Mouse (Mus musculus): Measurements from ENCODE around the gene Zfp821. TPM values are rescaled to one million over a fixed set of nuclear protein-coding genes. Genes with fewer than 3 reads are reported as not detected.

Gene Zfp821
- total RNA-seq, 2 experiments from 2014 or later, result 7.3 to 8.7 TPM

- ATAC-seq (replicated peaks; ENCODE audit: low FRiP score, low TSS enrichment, poor library complexity, severe bottlenecking), result no peak
Measured at GRCm38 (mm10) chr8:109766081-109766480, 60.7 kb downstream of the Zfp821 start.

GRCm38 (mm10) chr8:109773154-109773553, 67.8 kb downstream of the Zfp821 start:
- ATAC-seq (replicated peaks; ENCODE audit: low FRiP score, low TSS enrichment, poor library complexity, severe bottlenecking), result no peak

Other genes with a start within 250 kb of the Zfp821 start
- gene Pmfbp1, start 211.5 kb upstream of the Zfp821 start, total RNA-seq (2014; fragmentation: Nextera tagmentation), result not detected in 2 replicates
- gene Pmfbp1, start 211.5 kb upstream of the Zfp821 start, total RNA-seq (2017), result not detected in 2 replicates
- gene Dhx38, start 139.7 kb upstream of the Zfp821 start, total RNA-seq (2014; fragmentation: Nextera tagmentation), result 21.0 and 26.5 TPM in 2 replicates
- gene Dhx38, start 139.7 kb upstream of the Zfp821 start, total RNA-seq (2017), result 40.9 and 47.8 TPM in 2 replicates
- 3.1 and 6.8 TPM in 2 replicates for gene Txnl4b, start 139.7 kb upstream of the Zfp821 start, total RNA-seq (2014; fragmentation: Nextera tagmentation)
- 7.5 and 11.0 TPM in 2 replicates for gene Txnl4b, start 139.7 kb upstream of the Zfp821 start, total RNA-seq (2017)
- 5.8 TPM in 1 of 2 replicates, not detected in the other for gene Hp, start 126.4 kb upstream of the Zfp821 start, total RNA-seq (2014; fragmentation: Nextera tagmentation)
- gene Hp, start 126.4 kb upstream of the Zfp821 start, total RNA-seq (2017), result 2.4 and 2.8 TPM in 2 replicates
- 16.0 and 58.0 TPM in 2 replicates for gene Dhodh, start 96.9 kb upstream of the Zfp821 start, total RNA-seq (2014; fragmentation: Nextera tagmentation)
- gene Dhodh, start 96.9 kb upstream of the Zfp821 start, total RNA-seq (2017), result 15.2 and 29.0 TPM in 2 replicates
- 2.4 and 4.6 TPM in 2 replicates for gene Pkd1l3, start 91.0 kb upstream of the Zfp821 start, total RNA-seq (2014; fragmentation: Nextera tagmentation)
- gene Pkd1l3, start 91.0 kb upstream of the Zfp821 start, total RNA-seq (2017), result 0.75 and 1.3 TPM in 2 replicates
- 71.2 and 72.9 TPM in 2 replicates for gene Ist1, start 12.3 kb upstream of the Zfp821 start, total RNA-seq (2014; fragmentation: Nextera tagmentation)
- 80.7 and 86.8 TPM in 2 replicates for gene Ist1, start 12.3 kb upstream of the Zfp821 start, total RNA-seq (2017)
- gene Atxn1l, start 32.2 kb downstream of the Zfp821 start, total RNA-seq (2014; fragmentation: Nextera tagmentation), result 8.5 and 18.3 TPM in 2 replicates
- gene Atxn1l, start 32.2 kb downstream of the Zfp821 start, total RNA-seq (2017), result 8.7 and 9.2 TPM in 2 replicates
- 65.0 and 65.3 TPM in 2 replicates for gene Ap1g1, start 73.0 kb downstream of the Zfp821 start, total RNA-seq (2014; fragmentation: Nextera tagmentation)
- 55.6 and 69.0 TPM in 2 replicates for gene Ap1g1, start 73.0 kb downstream of the Zfp821 start, total RNA-seq (2017)
- gene Phlpp2, start 163.0 kb downstream of the Zfp821 start, total RNA-seq (2014; fragmentation: Nextera tagmentation), result 7.0 and 12.7 TPM in 2 replicates
- 5.4 and 8.8 TPM in 2 replicates for gene Phlpp2, start 163.0 kb downstream of the Zfp821 start, total RNA-seq (2017)